Mouse (Mus musculus): ENCODE results near the gene Mis12.

Gene Mis12

DNA sequence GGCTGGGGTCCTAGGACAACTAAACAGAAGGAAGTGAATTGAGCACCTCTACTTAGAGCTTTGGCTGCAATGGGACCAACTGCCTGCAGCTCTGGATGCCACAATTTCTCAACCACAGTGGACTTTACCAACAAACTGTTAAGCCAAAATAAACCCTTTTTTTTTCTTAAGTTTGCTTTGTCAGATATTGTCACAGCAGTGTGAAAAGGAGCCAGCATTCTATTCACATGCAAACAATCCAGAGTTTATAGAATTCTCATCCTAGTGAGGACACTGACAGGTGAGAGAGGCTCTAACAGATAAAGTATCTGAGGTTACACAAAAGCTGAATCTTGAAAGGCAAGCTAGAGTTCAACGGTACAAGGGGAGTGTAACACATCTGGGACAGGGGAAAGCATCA lies 2.4 kb upstream of the Mis12 start:
- DNase-seq (ENCODE audit: low spot score in 2 of 2) = no peak

DNA sequence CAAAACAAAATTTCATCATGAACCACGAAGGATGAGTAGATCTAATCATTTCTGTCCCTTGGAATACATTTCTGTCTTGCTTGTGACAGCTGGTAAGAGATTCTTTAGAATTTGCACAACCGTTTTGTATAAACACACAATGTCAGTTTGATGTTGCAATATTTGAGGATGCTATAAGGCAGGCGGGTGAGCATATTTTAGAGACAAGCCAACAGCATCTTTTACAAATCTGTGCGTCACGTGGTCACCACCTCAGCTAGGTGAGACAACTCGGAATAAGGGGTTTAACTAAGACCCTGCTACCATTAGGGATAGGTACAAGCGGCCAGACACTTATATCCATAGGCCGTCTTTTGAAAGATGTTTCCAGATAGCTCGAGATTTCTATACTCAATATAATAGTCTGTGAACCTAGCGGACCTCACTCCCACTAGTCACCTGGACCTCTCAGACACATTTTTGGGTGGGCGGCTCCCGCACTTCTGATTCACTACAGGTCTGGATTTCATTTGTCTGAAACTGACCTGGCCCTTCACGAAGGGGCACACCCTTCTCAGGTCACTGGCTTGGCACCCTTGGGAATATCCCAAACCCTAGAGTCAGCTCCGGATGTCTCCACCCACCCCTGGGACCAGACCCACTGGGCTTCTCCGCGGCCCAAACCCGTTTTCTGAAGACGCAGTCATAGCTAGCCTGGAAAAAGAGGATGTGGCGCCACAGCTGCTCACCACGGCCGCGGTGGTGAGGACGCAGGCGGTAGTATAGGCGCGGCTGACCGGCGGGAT lies 803 bp upstream of the Mis12 start:
- DNase-seq (ENCODE audit: low spot score in 2 of 2) = no peak

DNA sequence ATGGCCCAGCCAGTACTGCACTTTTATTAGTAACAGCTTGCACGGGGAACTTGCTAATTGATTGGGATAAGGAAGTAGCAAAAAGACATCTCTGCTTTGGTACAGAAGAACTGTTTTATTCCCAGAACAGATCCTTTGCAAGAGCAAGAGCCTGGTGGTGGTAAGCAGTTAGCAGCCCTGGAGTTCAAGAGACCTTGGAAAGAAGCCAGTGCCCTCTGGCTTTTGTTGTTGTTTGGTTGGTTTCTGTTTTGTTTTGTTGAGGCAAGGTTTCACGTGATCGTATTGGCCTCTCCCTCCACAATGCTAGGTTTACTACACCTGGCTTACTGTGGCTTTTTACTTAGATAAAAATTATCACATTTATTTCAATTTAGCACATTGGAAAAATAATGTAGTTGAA lies 8.9 kb downstream of the Mis12 start:
- DNase-seq (ENCODE audit: low spot score in 2 of 2) = no peak

DNA sequence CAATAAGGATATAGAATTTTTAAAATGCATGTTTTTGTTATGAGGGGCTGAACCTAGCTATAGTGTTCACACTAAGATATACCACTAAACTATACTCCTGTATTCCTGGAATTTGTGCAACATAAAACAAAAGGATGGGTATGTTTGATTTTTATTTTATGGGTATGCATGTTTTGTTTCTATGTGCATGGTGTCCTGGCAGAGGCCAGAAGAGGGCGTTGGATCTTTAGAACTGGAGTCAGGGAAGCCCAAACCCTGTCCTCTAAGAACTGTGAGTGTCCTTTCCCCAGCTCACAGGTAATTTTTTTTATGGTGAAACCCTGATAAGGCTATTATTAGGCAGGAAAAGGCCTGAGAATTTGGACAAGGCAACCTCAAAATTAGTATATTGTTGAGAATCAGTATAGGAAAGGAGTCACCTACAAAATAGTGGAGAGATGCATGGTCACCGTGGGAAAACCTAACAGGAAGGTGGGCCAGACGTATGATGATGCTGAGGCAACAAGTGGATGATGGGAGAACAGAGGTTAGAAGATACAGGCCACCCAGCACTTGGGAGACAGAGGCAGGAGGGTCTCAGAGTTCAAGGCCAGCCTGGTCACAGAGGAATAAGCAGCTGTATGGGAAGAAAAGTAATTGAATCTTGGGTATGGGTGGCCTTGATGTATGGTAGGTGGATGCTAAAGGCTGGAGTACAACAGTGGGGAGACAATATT lies 10.2 kb downstream of the Mis12 start:
- no peak for DNase-seq (ENCODE audit: low spot score in 2 of 2)

DNA sequence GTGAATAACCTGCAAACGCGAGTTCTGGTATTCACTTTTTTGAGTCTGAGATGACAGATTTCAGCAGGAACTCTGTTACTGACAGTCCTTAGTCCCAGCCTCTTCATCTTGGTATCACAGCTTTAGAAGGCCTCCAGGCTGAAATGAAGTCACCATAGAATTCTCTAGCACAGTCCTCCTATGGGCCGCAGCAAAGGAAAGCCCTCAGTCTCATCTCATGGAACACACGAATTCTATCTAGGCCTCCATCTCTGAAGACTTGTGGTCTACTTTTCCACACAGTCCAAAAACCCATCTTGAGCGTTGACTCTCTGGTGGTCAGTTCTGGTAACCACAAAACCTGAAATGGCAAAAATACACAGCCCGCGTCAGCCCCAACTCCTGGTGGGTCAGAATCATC lies 12.7 kb downstream of the Mis12 start:
- no peak for DNase-seq (ENCODE audit: low spot score in 2 of 2)

DNA sequence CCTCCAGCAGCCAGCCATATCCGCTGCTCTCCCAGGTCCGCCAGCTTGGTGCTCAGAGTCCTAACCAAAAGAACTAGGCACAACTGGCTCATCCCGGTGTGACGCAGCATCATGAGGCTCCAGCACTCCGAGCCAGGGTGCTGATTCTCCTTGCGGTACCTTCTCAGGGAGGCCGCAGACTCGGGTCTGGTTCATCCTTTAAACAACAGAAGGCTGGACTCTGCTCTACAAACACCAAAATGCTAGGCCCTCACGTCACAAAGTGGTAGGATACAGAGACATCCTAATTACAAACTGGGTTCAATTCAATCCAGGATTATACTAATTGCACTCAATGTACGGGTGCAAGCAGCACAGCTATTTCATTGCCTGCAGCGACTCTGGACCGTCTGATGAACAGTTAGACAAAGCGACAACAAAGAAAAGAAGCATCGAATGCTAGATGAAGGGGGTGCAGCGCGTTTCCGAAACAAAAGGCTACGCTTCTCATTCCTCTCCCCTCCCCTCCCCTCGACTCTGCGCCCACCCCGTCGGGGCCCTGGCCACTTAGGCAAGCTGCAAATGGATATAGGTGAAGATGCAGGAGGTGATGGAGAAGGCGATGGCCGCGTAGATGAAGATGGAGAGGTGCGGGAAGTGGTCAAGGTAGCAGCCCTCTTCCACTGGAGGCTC lies 13.2 kb downstream of the Mis12 start:
- DNase-seq (ENCODE audit: low spot score in 2 of 2) = no peak

DNA sequence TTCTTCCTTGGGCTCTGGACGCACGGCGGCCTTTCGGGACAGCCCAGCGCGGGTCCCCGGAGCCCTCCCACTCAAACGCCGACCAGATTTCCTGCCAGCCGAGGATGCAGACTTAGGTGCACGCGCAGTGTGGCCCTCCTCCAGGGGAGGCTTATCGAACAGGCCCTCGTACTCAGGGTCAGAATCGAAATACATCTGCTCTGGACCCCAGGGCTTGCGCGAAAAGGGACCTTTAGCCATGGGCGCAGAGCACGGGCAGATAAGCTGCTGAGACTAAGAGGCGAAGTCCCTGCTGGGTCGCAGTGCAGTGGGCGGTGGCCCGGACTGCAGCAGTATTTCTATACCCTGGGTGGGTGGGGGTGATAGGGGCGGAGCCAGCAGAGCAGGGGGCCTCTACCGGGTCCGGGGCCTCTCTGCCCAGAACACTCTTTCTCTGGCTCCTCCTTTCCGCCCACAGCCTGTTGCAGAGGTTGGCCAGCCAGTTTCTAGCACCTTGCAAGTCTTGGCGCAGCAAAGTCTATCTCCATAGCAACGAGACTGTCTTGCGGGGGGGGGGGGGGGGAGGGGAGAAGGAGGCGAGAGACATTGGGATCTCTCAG lies 13.9 kb downstream of the Mis12 start, which contains the start of gene 6330403K07Rik:
6330403K07Rik (minus strand) TSS at position 351 of the 599 bp plus-strand sequence.
- no peak for DNase-seq (ENCODE audit: low spot score in 2 of 2)

DNA sequence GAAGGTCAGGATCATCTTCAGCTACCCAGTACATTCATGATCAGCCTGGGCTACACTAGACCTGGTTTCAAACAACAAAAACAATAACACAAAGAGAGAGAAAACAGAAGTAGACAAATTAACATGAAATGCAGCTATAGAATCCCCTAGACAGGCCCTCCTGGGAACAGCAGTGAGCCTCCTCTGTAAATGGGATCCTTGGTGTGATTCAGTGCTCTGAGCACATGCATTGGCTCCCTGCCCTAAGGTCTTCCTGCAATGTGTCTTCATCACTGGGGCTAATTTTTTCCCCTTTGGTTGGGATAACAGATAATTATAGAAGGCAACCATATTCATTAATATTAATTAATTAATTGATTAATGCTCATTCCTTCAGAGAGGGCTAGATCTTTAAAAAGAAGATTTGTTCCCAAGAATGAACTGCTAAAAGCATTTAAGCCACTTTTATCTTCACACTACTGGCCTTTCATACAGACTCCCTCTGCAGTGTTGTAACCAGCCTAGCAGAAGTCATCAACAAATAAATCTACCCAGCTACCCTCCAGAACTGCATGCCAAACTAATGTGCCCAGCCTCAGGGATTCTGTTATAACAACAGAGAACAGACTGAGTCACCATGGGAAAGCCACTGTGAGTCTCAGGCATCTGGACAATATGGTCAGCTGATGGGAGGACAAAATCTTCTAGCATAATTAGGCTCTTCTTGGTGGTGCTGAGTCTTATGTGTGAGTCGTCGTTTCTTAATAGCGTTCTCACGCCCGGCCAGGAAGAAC lies 20.3 kb downstream of the Mis12 start:
- no peak for DNase-seq (ENCODE audit: low spot score in 2 of 2)

DNA sequence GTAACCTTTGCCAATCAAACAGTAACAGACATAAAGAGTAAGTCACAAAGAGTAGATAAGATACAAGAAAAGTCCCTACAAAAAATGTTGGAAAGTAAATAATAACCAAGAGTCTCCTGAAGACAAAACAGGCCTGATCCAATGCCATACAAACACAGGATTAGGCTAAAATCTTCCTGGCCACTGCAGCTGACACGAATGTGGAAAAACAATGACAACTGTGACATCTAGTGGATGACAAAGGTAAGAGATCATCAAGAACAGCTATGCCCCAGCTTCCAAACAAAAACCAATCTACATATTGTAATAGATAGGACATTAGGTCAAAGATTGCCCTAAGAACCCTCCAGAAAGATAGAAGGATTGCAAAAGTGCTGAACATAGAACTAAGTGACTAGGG lies 33.1 kb downstream of the Mis12 start:
- no peak for DNase-seq (ENCODE audit: low spot score in 2 of 2)

DNA sequence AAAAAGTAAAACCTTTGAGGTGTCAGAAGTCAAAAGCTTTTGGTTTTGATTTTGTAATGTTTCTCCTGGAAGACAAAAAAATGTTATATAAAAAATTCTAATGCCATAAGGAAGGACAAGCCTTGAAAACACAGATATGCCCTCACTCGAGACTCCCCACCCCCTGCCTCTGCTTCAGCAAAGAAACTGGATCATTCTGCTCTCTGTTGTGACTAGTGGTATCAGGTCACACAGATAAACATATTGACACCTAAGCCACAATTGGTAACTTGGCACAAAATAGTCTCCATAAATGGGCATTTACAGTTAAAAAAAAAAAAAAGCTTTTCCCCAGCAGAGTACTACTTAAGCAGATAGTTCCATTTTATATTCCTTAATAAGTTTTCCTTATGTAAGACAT lies 56.9 kb downstream of the Mis12 start:
- no peak for DNase-seq (ENCODE audit: low spot score in 2 of 2)

Measured in spleen, postnatal 10 days (tissue).